Mouse (Mus musculus) neural tube, embryonic 13.5 days (tissue): ENCODE measurements around the gene Fnbp1l. TPM values are rescaled to one million over a fixed set of nuclear protein-coding genes. Genes with fewer than 3 reads are reported as not detected.
A peak's percentile ranks its signal among the peaks of the same experiment; 100 is the strongest.

Experiments used
- ATAC-seq: fragments of 200-750 bp; cut with Nextera tagmentation; 2 replicates; pipeline ENCODE4 v1.8.0; 2017; ENCODE audit warnings: low read depth, mild to moderate bottlenecking, moderate TSS enrichment, moderate library complexity
- H3K27ac ChIP-seq: fragments of 300-500 bp; sonication (generic); replicated peaks from 2 replicates; pipeline ENCODE4 v1.5.1; 2015; ENCODE audit warnings: moderate library complexity, mild to moderate bottlenecking, inconsistent platforms
- H3K27me3 ChIP-seq: fragments of 300-500 bp; sonication (generic); 2 replicates; pipeline ENCODE4 v1.6.1; 2015; ENCODE audit warnings: mild to moderate bottlenecking, inconsistent platforms
- H3K36me3 ChIP-seq: fragments of 300-500 bp; sonication (generic); 2 replicates; pipeline ENCODE4 v1.6.1; 2015; ENCODE audit warnings: mild to moderate bottlenecking, inconsistent platforms
- H3K4me1 ChIP-seq: fragments of 300-500 bp; sonication (generic); replicated peaks from 2 replicates; pipeline ENCODE4 v1.6.1; 2015; ENCODE audit warnings: inconsistent platforms
- H3K4me2 ChIP-seq: fragments of 300-500 bp; sonication (generic); 2 replicates; pipeline ENCODE4 v1.6.1; 2015; ENCODE audit warnings: inconsistent platforms, mild to moderate bottlenecking, moderate library complexity
- H3K4me3 ChIP-seq: fragments of 300-500 bp; sonication (generic); 2 replicates; pipeline ENCODE4 v1.5.1; 2015; ENCODE audit warnings: mild to moderate bottlenecking, inconsistent platforms
- H3K9ac ChIP-seq: fragments of 300-500 bp; sonication (generic); 2 replicates; pipeline ENCODE4 v1.6.1; 2015; ENCODE audit warnings: moderate library complexity, mild to moderate bottlenecking, inconsistent platforms
- H3K9me3 ChIP-seq: fragments of 300-500 bp; sonication (generic); 2 replicates; pipeline ENCODE4 v1.6.1; 2016; ENCODE audit warnings: inconsistent platforms
- WGBS: fragments of 180-500 bp; shearing (Covaris S2); methylation state at CpG from one replicate; pipeline ENCODE4 v1.1.7; 2015; 5-methylcytosine and 5-hydroxymethylcytosine counted together
- polyA plus RNA-seq: library from polyadenylated mRNA; unstranded; fragments of >200 nt; fragmentation: Nextera tagmentation; extraction: Ambion mirVana; gene quantifications from 2 replicates; pipeline ENCODE4 v1.2.1, GENCODE M21; 2015

Gene Fnbp1l
- polyA plus RNA-seq, 1 experiment from 2014 or later = 144 TPM

DNA sequence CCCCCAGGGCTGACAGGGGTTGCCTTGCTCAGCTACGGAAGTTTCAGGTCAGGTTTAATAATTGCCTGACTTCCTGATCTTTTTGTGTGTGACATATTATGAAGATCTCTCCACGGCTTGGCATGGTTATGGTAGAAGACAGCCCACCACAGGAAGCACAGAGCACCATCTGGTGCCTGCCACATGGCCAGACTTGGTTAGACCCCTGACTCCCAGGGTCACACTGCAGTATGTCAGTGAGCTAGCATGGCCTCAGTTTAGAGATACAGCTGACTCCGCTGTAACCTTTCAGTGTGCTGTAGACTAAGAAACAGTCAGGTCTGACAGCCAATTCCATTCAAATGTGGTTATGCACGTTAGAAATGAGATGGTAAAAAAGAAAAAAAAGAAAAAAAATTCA, 101.8 kb downstream of the Fnbp1l start:
- H3K27me3 ChIP-seq = no peaks in the 10 kb centered on the region
- no peak overlapping the region for H3K9ac ChIP-seq
- WGBS = 39% methylated on average over 4 of the region's 4 CpGs
- 0 out of 2 replicates have a peak overlapping the region, but pooled peaks have one; percentile 21 for H3K4me2 ChIP-seq
- 0 out of 2 replicates have a peak, but pooled peaks cover under 1% of the 10 kb centered on the region for H3K36me3 ChIP-seq
- peaks cover 42% of the 10 kb centered on the region for H3K4me1 ChIP-seq
- peak; percentile 32; the same call in 1 of the 2 replicates for ATAC-seq
- H3K27ac ChIP-seq = peak overlapping the region; percentile 85
- no peak overlapping the region for H3K4me3 ChIP-seq
- no peaks in the 10 kb centered on the region for H3K9me3 ChIP-seq

DNA sequence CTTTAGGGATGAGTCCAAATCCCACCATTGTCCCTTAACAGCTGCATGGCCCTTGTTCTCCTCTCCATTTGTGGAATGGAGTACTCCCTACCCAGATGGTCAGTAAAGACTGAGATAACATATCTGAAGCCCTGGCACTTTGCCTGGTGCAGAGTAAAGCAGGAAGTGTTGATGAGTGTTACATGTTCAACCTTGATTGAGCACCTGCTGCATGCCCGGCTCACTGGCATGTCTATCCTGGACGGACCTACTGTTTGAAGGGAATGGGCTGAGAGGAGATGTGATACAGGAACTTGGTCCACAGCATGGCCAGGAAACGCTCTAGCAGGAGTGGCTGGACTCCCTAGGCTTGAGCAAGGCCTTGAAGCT, 103.2 kb downstream of the Fnbp1l start:
- no peak for ATAC-seq
- Histone ChIP-seq H3K27ac (no peak overlapping the region), H3K9ac (no peak overlapping the region), H3K36me3 (no peaks in the 10 kb centered on the region), H3K4me3 (no peak overlapping the region), H3K4me1 (peaks cover 42% of the 10 kb centered on the region), H3K9me3 (no peaks in the 10 kb centered on the region), H3K4me2 (no peak overlapping the region), H3K27me3 (no peaks in the 10 kb centered on the region)
- WGBS = 90% methylated on average over 3 of the region's 3 CpGs

DNA sequence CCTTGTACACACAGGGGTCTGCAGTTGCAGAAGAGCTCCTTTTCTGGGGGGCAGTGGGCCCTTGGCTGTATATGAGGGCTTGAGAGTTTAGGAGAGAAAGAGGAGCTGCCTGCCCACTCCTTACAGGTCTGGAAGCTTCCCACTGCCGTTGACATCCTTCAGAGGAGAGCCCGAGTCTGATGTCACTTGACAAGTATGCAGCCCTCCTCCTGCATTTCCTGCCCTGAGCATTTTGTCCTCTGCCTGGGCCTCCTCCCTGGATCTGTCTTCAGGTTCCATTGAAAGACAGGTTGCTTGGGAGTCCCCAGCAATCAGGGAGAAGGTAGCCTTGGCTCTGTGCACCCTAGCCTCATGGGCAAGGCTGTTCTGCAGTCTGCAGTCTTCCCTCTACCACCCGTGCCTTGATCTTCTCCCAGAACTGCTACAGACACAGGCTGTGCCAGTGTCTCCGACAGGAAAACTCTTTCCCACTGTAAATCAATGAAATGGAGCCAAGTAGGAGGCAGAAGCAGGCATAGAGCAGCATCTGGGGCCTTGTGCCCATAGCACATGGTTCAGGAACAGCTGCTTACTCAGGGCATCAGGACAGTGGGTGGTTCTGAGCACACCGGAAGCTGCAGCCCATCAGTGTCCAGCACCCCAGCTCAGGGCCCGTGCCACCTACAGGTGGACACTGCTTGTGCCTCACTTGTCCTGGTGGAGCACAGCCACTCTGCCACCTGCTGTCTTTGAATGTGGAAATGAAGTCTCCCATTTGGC, 103.8 kb downstream of the Fnbp1l start:
- Histone ChIP-seq H3K4me2 (no peak overlapping the region), H3K27ac (no peak overlapping the region), H3K9me3 (no peaks in the 10 kb centered on the region), H3K9ac (no peak overlapping the region), H3K27me3 (no peaks in the 10 kb centered on the region), H3K4me3 (no peak overlapping the region), H3K36me3 (no peaks in the 10 kb centered on the region), H3K4me1 (peaks cover 41% of the 10 kb centered on the region)
- no peak for ATAC-seq
- WGBS = 78% methylated on average over 6 of the region's 6 CpGs

DNA sequence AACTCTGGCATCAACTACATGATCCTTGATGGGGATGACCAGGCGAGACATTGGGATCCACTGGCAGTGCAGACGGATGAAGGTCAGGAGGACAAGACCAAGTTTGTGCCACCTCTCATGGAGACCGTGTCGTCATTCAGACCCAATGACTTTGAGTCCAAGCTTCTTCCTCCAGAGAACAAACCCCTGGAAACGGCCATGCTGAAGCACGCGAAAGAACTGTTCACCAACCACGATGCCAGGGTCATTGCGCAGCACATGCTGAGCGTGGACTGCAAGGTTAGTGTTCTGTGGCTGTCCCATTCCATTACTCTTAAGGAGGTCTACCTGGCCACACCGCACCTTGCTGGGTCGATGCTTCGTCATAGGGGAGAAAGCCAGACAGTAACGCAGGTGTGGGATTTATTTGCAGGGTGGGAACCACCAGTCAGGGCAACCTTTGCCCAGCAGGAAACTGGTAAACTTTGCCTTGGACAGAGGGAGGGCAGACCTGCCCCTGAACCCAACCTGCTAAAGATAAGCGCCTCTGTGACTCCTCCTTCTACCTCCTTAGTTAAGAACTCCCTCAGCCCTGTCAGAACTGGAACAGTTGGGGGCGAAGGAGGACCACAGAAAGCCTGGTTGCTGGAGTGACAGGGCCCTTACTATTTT, 106.7 kb downstream of the Fnbp1l start:
- 95% methylated on average over 16 of the region's 16 CpGs for WGBS
- H3K4me2 ChIP-seq = no peak overlapping the region

DNA sequence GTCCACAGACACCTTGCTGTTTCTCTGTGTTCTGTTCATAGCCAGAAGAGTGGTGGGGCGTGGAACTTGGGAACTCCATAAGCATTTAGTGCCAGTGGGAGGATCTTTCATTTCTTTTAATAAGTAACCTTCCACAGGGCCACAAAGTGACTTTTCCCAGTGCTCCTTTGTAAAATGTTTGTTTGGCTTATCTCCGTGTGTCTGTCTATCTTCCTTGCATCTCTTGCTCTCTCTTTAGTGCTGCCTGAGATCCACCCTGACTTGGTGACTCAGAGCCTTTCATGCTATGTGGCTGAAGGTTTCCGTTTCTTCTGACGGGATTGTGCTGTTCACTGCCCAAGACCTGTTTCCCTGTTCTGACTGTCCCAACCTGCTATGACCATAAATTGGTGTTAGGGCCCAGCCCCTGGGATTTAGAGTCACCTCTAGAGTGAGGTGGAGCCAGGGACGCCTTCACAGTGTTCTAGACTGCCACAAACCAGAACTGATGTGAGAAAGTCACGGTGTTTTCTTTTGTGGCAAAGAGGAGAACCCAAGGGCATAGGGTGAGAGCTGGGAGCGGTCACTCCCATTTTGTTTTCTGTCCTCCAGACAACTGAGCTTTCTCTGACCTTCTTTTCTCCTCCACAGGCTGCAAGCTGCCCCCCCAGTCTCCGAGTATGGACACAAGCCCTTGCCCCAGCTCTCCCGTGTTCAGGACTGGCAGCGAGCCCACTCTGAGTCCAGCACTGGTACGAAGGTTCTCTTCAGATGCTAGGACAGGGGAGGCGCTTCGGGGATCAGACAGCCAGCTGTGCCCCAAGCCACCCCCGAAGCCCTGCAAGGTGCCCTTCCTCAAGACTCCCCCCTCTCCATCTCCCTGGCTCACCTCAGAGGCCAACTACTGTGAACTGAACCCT, 107.5 kb downstream of the Fnbp1l start:
- H3K9me3 ChIP-seq = no peaks in the 10 kb centered on the region
- H3K9ac ChIP-seq = no peak overlapping the region
- no peaks in the 10 kb centered on the region for H3K27me3 ChIP-seq
- no peak for ATAC-seq
- no peak overlapping the region for H3K4me2 ChIP-seq
- 87% methylated on average over 14 of the region's 14 CpGs for WGBS
- H3K36me3 ChIP-seq = no peaks in the 10 kb centered on the region
- no peak overlapping the region for H3K4me3 ChIP-seq
- no peak overlapping the region for H3K27ac ChIP-seq
- peaks cover 14% of the 10 kb centered on the region for H3K4me1 ChIP-seq

More for the DNA sequence above, 106.7 kb downstream of the Fnbp1l start:
- Histone ChIP-seq H3K27ac (no peak overlapping the region), H3K9me3 (no peaks in the 10 kb centered on the region), H3K9ac (no peak overlapping the region), H3K4me1 (peaks cover 21% of the 10 kb centered on the region), H3K36me3 (no peaks in the 10 kb centered on the region), H3K27me3 (no peaks in the 10 kb centered on the region), H3K4me3 (no peak overlapping the region)
- ATAC-seq = no peak

DNA sequence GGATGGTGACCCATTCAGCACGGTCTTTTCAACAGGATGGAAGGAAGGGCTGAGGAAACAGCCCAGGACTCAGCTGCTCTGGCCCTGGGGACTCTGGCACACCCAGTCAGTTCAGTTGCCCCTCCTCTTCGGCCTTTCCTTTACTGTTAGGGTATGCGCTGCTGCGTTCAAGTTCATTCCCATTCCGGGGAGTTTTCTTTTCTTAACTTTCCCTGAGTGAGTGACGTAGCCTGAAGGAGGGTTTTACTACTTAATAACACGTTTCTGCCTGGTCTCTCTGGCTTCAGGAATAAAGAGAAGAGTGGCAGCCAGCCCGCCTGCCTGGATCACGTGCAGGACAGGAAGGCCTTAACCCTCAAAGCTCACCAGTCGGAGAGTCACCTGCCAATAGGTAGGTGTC, 108.6 kb downstream of the Fnbp1l start:
- no peak overlapping the region for H3K27ac ChIP-seq
- H3K9me3 ChIP-seq = no peaks in the 10 kb centered on the region
- peaks cover 22% of the 10 kb centered on the region for H3K4me1 ChIP-seq
- no peaks in the 10 kb centered on the region for H3K27me3 ChIP-seq
- no peak for ATAC-seq
- WGBS = 66% methylated on average over 10 of the region's 10 CpGs
- H3K9ac ChIP-seq = no peak overlapping the region
- H3K4me3 ChIP-seq = no peak overlapping the region
- no peaks in the 10 kb centered on the region for H3K36me3 ChIP-seq
- no peak overlapping the region for H3K4me2 ChIP-seq

DNA sequence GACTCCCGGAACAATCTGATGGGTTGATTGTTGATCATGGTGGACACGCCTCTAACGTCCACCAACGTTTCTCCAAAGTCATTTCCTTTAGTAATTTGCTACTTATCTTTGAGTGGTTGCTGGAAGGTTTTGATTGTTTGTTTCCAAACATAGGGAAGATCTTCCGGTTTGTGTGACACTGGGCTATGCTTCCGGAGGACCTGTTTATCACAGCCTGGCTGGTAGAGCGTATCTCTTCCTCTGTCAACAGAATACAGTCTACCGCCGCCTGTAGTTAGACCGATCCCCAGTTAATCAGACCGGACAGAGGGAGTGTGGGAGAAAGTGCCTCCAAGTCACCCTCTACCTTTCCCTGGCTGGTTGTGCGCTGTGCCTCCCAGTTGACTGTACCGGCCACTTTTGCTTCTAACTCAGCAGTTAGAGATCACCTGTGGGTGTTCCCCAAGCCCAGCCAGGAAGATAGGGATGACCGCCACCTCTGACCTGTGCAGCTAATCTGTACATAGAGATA, 109.2 kb downstream of the Fnbp1l start:
- Histone ChIP-seq H3K4me3 (no peak overlapping the region), H3K9me3 (no peaks in the 10 kb centered on the region), H3K36me3 (no peaks in the 10 kb centered on the region), H3K9ac (no peak overlapping the region), H3K4me2 (no peak overlapping the region), H3K27me3 (no peaks in the 10 kb centered on the region), H3K4me1 (peaks cover 26% of the 10 kb centered on the region), H3K27ac (no peak overlapping the region)
- WGBS = 91% methylated on average over 14 of the region's 14 CpGs
- ATAC-seq = no peak

DNA sequence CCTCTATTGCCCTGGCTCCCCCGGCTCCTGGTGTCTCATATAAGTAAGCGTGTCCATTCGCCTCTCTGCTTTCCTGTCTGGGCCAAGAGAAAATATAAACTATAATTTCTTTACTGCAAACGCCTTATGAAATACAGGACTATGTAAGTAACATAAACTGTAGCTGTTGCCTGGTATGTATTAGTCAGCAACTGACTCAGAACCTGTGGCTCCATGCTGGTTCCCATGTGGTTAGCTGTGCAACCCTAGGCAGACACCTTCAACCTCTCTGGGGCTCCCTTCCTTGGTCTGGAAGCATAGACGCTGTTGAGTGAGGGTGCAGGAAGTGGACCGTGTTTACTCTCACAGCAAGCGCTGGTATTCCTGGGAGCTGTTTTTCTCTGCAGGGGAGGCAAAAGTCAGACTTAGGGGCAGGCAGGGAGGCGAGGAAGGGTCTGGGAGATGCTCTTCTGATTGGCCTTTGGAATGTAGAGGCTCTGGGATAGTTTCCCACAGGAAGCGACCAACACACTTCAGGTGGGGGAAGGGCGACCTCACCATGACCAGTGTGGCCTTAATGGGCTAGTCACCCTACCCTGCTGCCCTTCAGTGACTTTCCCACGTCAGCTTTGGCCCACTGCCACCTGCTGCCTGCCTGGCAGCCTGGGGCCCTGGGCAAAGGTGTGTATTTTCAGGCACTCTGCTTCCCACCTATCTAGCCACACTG, 109.8 kb downstream of the Fnbp1l start:
- Histone ChIP-seq H3K27ac (no peak overlapping the region), H3K9ac (no peak overlapping the region), H3K9me3 (no peaks in the 10 kb centered on the region), H3K4me3 (no peak overlapping the region), H3K4me1 (peaks cover 32% of the 10 kb centered on the region), H3K27me3 (no peaks in the 10 kb centered on the region), H3K4me2 (no peak overlapping the region), H3K36me3 (no peaks in the 10 kb centered on the region)
- WGBS = 70% methylated on average over 11 of the region's 11 CpGs
- ATAC-seq = no peak

DNA sequence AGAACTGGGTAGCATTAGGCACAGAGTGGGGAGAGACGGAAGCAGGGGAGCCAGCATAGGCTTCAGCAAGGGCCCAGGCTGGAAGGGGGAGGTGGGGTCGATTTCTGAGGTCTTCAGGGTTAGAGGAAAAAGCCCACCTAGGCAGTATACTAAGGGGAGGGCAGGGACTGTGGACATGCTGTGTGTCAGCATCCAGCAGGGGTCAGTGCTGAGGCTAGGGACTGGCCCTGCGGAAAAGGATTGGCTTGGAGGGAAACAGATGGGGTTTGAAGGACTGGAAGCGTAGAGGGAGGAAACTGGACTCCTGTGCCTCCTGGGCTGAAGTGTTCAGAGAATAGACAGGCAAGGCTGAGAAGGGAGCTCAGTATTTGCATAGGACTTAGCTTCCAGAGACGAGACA, 110.4 kb downstream of the Fnbp1l start:
- ATAC-seq = peak; percentile 41; the same call in 1 of the 2 replicates
- WGBS = 35% methylated on average over 5 of the region's 5 CpGs

DNA sequence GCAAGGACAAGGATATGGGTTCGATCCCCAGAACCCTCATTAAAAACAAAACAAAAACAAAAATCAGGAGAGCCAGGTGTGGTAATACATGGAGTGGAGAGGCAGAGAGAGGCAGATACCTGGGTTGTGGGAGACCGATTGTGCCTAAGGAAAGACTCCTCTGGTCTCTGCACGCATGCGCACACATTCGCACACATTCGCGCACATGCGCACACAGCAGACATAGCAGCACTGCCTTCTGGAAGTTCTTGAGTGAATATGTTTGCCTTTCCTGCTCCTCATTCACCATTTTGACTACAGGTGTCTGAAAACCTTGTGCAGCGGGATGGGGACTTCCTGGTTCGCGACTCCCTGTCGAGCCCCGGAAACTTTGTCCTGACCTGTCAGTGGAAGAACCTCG, 111.7 kb downstream of the Fnbp1l start:
- 95% methylated on average over 14 of the region's 14 CpGs for WGBS
- H3K9me3 ChIP-seq = no peaks in the 10 kb centered on the region

More for the DNA sequence above, 110.4 kb downstream of the Fnbp1l start:
- no peak overlapping the region for H3K27ac ChIP-seq
- H3K9ac ChIP-seq = no peak overlapping the region
- no peak overlapping the region for H3K4me3 ChIP-seq
- no peaks in the 10 kb centered on the region for H3K27me3 ChIP-seq
- peaks cover 35% of the 10 kb centered on the region for H3K4me1 ChIP-seq
- H3K9me3 ChIP-seq = no peaks in the 10 kb centered on the region
- H3K4me2 ChIP-seq = no peak overlapping the region
- H3K36me3 ChIP-seq = no peaks in the 10 kb centered on the region

DNA sequence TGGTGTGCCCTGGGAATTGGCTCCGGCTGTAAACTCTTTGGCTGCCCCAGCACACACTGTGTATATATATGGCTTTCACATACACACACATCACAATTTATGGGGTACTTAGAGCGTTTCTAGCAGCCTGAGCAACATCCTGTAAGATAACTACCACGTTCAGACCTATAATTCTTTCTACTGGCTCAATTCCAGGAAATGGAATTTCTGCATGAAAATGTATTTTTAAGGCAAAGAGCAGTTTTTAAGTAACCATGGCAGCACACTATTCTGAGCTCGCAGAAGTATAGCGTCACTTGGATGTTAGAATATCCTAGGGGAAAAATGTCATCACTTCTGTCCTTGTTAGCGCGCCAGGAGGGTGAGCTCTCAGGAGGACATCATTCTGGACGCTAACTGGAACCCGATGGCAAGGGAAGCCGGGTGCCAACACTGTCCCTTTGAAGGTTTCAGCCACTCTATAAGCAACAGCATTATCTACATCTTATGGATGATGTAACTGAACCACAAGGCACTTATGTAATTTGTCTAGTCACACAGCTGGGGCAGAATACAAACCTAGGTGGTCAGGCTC, 113.1 kb downstream of the Fnbp1l start:
- Histone ChIP-seq H3K4me3 (no peak overlapping the region), H3K27me3 (no peaks in the 10 kb centered on the region), H3K4me1 (peaks cover 35% of the 10 kb centered on the region), H3K36me3 (no peaks in the 10 kb centered on the region), H3K9me3 (no peaks in the 10 kb centered on the region), H3K9ac (no peak overlapping the region), H3K4me2 (peak overlapping the region; percentile 11; the same call in 1 of the 2 replicates), H3K27ac (peak overlapping the region; percentile 72)
- ATAC-seq = peak; percentile 67
- WGBS = 56% methylated on average over 10 of the region's 10 CpGs

More for the DNA sequence above, 111.7 kb downstream of the Fnbp1l start:
- Histone ChIP-seq H3K36me3 (no peaks in the 10 kb centered on the region), H3K4me2 (no peak overlapping the region), H3K27ac (0 out of 2 replicates have a peak overlapping the region, but pooled peaks have one; percentile 33), H3K4me1 (peaks cover 35% of the 10 kb centered on the region), H3K27me3 (no peaks in the 10 kb centered on the region), H3K4me3 (no peak overlapping the region), H3K9ac (no peak overlapping the region)
- no peak for ATAC-seq
